Mouse (Mus musculus): ENCODE measurements around the gene Slc38a10.

The Slc38a10 gene

DNA sequence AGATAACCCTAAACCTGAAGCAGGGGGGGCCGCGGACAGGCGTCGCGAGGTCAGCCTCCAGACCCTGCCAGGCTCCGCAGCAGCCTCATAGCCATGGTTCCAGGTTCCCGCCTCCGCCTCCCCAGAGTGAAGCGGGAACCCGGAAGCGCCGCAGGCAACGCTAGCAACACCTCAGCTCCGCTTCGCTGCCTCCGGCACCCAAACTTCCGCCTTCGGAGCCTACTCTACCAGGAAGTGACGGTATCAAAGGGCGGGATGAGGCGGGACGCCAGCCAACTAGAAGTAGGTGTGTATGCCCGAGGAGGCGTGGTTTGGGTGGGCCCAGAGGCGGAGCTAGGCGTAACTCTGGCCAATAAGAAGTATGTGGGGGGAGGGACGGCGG lies at the start of gene Slc38a10:
TSS of gene Slc38a10 (minus strand) at position 234 of the 382 bp plus-strand sequence.
- peak; percentile 98 for DNase-seq (ENCODE audit: extremely low spot score, low read depth, low spot score)

DNA sequence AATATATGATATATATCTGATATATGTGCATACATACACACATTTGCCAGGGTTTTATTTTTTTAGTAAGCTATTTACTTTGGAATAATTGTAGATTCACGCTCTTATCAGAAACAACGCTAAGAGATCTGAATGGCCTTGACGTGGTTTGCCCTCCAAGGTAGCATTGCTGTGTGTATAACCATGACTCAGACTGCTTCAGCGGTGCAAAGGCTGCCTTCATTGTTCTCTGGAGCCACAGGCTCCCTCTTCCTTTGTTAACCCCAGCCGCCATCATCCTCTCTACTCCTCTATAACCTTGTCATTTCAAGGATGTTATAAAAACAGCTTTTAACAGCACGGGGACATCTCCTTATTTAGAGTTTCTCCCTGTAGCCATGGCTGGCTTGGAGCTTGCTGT lies 49.5 kb upstream of the Slc38a10 start:
- no peak for DNase-seq (ENCODE audit: extremely low spot score, low read depth, low spot score)

DNA sequence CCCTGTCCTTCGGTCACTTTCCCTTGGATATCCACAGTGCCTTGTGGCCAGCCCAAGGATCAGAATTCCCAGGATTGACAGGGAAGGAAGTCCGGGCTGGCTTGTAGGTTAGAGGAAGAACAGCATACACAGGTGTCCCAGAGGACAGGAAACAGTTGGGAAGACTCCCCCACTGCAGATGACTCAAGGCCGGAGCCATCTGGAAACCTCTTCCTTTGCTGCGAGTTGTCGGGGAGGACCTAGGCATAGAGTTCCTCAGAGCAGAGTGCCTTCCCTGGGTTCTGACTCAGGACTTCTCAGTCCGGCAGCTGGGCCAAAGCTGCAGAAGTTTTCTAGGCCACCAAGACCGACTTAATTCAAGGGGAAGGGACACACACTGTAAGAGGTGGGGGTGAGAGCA lies 48.6 kb upstream of the Slc38a10 start:
- no peak for DNase-seq (ENCODE audit: extremely low spot score, low read depth, low spot score)

DNA sequence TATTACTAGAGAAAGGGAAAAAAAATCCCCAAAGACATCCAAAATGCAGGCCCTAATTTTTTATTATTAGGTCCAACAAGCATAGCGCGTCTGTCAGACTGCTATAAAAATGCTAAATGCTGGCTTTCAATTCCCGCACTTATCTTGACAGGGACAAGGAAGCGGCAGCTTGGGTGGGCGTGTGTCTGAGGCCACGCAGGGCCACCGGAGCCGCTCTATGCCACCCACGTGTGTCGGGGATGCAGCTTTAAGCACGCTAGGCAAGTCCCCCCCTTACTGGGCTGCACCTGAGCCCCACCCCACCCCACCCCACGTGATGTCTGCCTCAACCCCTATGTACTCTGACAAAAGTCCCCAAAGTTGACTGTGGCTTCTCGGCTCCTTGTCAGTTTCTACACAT lies 47.7 kb upstream of the Slc38a10 start:
- no peak for DNase-seq (ENCODE audit: extremely low spot score, low read depth, low spot score)

DNA sequence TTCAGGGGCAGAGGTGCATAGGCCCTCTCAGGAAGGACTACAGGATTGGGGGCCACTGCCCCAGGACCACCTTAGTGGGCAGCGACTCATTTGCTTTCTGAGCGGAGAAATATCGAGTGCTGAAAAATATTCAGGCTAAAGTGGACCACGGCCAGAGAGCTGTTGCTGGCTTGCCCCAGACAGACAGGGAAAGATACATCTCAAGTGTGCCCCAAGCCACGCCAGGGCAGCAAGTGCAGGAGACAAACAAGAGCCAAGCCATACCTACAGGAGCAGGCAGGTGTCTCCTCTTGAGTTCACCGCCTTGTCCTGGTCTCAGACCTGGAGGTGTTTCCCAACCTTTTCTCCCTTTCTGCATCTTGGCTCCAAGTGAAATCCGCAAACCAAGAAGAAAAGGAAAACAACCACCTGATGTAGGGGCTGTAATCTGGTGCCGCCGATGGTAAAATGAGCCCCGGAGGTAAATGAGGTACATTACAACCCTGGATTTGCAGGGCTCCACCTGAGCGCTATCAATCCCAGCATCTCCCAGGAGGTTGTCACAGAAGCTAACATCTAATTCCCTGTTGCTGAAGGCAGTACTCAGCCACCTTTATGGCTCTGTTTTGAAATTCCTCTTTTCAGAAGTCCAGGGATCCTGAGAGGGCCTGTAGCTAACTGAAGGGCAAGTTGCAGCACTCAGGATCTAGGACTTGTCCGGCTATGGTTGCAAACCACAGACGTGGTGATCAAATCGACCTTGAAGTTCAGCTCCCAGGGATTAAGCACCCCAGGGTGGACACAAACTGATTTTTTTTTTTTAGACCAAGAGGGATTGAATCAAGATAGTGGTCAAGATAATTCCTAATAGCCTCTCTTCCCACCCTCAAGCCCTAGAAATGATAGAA lies 39.6 kb upstream of the Slc38a10 start:
- no peak for DNase-seq (ENCODE audit: extremely low spot score, low read depth, low spot score)

DNA sequence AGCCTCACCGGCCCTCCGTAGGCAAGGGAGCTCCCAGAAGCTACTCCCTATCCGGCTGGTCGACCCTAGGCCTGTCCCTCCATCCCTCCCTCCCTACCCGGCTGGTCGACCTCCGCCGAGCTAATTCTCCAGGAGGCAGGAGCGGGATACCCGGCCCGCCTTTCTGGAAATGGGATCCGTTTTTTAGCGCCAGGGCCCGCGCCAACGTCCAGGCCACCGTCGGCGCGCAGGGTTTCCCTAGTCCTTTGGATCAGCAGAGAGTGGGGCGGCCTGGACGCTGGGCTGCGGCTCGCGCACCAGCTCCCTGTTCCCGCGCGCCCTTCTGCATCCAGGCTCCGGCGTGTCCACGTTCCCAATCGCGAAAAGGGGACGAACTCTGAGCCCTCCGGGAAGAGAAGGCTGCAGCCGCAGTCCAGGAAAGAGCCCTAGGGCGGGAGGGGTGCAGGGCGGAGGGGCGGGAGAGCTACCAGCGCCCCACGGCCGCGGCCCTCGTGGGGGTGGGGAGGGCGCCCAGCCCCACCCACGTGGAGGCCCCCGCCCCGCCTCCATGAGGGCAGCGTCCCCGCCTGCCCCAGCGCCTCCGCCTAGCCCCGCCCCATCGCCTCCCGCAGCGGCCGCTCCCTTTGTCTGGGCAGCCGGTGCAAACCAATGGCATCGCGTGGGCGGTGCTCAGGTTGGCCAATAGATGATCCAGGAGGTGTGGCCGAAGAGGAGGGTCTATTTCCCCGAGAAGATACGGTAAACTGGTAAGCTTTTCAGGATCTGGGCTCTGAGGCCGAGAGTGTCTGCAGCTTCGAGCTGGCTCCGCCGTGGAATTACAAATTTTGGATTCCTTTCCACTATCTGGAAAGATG lies 38.5 kb upstream of the Slc38a10 start:
- peak; percentile 82 for DNase-seq (ENCODE audit: extremely low spot score, low read depth, low spot score)

DNA sequence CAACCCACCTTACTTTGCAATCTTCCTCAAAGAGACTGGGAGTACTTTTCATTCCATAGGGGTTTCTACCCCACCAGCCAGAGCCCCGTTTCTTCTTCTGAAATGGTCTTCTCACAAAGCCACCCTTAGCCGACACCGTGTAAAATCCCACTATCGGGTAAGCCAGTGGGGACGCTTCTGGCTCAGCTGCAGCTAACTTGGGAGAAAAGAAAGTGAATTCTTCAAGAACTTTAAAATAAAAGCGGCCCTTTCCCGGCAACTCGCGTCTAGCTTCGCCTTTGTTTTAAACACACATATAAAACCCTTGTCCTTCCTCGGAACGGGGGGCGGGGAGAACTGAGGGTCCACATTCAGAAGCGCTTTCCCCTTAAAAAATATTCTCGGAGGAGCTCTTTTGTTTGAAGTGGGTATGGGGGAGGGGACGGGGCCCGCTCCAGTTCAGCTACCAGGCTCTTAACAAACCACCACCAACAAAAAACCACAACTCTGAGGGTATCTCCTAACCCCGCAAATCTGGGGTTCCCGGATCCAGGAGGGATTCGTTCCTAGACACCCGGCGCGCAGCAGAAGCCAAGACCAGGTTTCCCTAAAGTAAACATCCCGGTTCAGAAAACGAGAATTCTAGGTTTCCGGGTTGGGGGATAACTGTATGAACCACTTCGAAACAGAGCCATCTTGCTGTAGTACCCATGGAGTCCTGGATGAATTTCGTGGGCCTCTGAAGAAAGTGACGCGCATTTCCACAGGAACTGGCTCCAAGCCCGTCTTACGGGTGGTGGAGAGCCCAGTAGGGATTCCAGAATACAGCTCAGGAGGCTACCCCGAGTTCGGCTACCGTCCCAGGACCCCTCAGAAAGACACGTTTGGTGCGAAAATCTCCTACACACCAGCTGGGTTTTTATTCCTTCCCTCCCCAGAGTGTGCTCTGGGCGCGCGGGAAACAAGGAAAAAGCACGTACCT lies 37.6 kb upstream of the Slc38a10 start:
- peak; percentile 52 for DNase-seq (ENCODE audit: extremely low spot score, low read depth, low spot score)

DNA sequence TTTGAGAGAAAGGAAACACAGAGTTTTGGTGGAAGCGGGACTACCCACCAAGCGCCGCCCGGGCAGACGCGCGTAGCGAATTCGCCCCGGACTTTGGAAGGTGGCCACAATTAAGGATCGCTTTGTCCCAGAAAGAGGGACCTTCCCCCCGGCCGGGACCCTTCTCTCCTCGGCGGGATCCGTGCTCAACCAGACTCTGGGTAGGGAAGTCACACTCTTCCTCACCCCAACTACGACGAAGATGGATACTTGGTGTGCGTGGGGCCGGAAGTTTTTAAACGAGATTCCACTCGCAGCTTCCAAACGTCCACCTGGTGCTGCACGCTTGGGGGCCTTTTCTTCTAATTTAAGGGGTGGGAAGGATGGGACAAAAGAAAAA lies 36.9 kb upstream of the Slc38a10 start:
- no peak for DNase-seq (ENCODE audit: extremely low spot score, low read depth, low spot score)

DNA sequence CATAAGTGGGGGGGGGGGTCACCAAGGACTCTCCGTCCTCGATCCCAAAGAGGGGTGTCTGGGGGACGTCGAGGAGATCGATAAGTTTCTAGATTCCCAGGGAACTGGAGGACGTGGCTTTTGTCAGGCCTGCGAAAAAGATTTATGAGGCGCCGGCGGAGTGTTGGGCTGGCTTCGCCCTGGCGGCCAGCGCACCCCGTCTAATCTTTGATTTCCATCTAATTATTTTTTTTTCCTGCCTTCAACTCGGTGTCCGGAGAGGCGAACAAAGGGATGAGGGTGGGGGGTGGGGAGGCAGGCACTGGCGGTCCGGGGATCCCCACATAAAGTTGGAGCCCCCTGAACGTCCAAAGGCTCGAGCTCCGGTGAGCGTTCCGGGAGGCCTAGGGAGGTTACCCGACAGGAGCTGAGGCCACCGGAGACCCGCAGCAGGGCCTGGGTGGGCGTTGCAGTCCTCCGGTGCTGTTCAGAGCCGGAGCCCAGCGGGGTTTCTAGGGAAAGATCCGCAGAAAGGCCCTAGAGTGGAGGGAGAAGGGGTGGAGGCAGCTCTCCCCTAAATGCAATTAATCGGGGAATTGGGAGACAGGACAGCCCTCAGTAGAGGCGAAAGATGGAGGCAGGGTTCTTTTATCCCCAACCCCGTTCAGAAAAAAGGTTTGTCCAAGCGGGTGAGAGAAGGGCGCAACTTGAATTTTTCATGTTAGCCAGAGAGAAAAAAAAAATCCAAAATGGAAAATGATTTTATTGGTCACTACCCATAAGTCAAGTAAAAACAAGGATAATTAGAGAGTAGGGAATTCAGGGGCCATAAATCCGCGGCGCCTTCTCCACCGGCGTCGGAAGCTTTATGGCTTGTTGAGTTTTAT lies 36.3 kb upstream of the Slc38a10 start:
- peak; percentile 30 for DNase-seq (ENCODE audit: extremely low spot score, low read depth, low spot score)

DNA sequence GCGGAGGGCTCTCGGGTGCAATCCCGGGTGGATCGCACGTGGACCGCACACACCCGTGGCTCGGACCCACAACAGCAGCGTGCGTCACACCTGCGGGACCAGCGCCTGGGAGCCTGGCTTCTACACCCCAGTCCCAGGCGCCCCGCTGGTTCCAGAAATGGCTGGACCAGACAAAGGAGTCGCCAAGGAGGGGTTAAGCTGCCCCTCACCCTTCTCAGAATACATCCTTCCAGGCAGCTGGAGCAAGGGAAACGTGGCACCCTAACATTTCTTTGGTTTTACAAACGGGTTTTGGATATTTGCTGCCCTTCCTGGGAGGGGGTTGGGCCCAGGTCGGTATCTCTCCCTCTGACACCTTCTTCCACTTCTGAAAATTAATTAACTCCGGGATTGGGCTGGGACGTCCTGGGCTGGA lies 35.7 kb upstream of the Slc38a10 start:
- peak; percentile 30 for DNase-seq (ENCODE audit: extremely low spot score, low read depth, low spot score)

DNA sequence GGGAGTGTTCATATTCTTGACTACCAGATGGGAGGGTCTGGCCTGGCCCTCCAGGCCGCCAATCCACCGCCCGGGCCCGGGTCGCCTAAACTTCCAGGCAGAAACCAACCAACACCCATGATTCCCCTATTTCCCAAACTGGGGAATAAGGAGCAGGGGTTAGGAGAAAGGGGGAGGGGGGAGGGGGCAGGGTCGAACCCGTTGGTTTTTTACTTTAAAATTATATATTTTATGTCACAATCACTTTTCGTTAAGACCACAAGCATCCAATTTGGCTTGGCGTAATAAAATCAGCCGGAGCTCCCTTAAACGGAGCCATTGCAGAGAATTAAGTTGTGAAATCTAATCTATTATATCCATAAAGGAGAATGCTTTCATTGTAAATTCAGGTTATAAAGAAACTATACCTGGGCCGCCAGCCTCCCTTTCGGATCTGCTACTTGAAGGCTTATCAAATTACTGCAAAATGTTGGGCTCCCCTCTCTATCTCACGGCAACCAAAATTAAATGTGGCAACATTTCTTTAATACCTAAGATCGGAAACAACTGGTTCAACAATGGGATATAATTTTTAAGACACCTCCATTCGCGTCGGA lies 35.1 kb upstream of the Slc38a10 start:
- no peak for DNase-seq (ENCODE audit: extremely low spot score, low read depth, low spot score)

DNA sequence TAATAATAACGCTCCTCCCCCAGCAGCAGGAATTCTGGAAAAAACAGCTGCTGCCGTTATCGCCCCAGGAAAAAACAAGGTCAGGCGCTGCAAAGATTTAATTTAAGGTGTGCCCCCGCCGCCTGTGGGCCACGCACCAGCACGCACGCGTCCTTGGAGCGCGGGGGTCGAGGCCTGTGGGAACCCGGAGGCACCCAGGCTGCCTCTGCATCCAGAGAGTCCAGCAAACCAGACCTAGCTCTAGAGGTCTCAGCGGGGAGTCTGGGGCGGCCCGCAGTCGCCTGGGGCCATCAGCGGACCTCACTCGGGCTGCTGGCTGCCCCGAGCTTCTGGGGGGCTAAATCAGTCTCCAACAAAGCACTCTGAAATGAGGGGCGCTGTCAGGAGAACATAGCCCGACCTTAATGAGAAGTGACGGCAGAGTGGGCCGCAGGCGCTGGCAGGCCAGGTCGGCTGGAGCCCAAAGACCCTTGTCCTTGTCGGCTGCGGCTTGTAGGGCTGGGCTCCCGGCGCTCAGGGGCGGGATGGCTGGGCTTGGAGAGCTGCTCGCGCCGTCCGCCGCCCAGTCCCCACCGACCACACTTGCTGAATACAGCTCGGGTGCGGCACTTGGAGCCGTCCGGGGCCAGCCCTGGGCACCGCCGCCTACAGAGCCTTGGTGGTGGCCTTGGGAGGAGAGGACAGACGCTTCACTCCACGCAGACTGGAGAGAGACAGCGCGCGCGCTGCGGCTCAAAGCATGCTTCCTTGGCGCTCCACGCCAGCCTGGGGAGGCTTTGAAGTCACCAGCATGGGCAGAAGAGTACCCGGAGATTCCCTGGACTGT lies 34.4 kb upstream of the Slc38a10 start:
- DNase-seq (ENCODE audit: extremely low spot score, low read depth, low spot score): no peak

DNA sequence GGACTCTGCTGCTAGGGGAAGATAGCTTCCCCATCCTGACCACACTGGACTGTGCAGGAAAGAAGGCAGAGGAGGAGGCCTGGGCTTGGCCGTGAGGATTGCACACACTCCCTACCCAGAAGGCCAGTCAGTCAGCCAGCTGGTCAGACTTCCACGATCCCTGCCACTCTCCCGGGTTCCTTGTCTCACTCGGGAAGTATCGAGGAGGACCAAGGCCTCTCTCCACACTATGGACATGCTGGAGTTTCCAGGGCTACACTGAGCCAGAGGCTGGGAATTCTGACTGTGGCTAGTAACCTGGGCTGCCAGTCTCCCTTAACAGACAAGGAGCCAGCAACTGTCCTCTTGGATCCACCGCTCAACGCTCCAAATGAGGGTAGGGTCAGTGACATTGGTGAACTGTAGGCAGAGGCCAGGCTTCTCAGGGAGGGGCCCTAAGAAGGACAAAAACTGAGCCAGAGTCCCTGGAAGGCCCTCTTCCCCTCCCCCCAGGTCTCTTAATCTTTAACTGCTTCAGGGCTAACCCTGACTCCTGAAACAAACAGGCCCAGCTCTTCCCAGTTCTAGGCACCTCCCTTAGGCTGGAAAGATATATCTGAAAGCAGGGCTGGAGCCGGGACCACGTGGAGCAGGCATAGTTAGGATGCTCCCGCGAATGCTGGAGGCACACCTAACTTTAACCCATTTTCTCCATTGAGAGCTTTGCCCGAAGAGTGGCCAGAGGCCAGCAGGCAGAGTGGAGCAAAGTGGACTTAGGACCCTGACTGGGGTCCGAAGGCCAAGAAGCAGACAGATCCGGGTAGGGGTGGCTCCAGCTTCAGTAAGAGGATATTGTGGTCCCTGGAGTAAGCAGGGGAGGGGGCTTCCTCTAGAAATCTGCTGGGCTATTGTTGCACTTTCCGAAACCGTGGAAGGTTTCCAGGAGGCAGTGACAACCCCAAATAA lies 33.5 kb upstream of the Slc38a10 start:
- no peak for DNase-seq (ENCODE audit: extremely low spot score, low read depth, low spot score)

DNA sequence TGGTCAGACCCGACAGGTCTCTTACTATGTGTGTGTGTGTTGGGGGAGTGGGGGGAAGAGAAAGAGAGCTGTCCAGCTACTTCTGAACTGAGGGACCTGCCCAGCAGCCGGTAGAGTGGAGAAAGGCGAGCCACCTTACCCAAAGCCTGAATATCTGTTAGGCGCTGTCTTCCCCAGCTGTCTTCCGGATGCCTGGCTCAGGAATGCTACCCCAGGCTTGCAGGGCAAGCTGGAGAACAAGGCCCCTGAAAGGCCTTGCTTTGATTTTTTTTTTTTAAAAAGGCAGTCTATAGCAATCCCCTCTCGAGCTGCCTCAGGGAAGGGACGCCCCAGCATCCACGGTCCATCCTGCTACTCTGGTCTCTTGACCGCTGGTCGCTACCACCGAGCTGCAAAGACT lies 32.6 kb upstream of the Slc38a10 start:
- no peak for DNase-seq (ENCODE audit: extremely low spot score, low read depth, low spot score)

DNA sequence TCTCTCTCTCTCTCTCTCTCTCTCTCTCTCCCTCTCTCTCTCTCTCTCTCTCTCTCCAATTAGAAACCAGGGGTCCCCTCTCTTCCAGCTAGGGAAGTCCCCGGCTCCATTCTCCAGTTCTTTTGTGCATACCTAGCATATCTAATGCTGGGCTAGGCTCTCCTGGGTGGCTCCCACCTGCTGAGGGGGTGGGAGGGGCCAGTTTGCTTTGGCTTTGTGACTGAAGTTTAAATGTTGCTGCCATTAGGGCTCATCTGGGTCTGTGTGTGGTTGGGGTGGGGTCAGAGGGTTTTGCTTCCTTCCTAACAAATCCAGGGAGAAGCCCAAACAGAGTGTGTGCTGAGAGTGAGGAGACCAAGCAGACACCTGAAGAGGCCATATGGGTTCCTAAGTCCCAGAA lies 32.0 kb upstream of the Slc38a10 start:
- DNase-seq (ENCODE audit: extremely low spot score, low read depth, low spot score): no peak

DNA sequence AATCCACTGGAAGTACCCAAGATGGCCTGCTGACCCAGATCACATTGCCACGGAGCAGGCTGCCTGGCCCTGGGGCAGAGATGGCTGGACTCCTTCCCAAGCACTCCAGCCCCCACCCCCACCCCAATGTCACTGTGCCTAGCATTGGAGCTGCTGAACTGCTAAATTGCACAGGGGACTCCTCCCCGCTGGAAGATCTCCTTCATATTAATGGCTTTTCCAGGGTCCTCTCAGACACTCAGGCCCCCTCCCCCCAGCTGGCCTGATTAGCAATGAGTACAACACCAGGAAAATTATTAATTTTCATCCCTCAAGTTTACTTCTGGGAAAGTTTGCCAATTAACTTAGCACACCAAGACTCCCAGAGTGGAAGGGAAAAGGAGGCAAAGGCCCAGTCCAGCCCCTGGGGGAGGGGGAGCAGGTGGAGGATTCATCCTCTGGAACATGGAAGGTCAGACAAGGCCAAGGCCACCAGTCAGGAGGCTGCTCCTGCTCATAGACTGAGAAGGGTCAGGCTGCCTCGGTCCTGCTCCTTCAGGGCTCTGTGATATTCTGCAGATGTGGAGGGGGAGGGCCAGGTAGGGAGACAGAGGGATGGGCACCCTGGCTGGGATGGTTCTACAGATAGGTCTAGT lies 31.4 kb upstream of the Slc38a10 start:
- DNase-seq (ENCODE audit: extremely low spot score, low read depth, low spot score): no peak

DNA sequence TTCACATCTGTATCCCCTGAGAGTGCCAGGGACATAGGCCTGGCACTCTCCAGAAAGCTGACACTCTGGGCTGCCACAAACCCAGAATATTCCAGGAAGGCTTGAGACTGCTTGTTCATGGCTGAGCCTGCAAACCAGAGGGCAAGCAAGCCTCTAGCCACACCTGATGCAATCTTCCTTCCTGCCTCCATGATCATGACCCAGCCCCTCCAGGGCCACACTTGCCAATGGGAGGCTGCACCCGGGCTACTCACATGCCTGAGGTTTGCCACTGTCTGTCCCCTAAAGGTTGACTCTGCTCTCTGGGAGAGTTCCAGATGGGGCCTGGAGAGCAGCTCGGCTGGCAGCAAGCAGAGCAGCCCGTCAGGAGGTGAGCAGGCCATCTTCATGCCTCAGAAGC lies 30.2 kb upstream of the Slc38a10 start:
- no peak for DNase-seq (ENCODE audit: extremely low spot score, low read depth, low spot score)

Measured in hindlimb bud, embryonic 11.5 days (tissue).